In the genomic region with DNA sequence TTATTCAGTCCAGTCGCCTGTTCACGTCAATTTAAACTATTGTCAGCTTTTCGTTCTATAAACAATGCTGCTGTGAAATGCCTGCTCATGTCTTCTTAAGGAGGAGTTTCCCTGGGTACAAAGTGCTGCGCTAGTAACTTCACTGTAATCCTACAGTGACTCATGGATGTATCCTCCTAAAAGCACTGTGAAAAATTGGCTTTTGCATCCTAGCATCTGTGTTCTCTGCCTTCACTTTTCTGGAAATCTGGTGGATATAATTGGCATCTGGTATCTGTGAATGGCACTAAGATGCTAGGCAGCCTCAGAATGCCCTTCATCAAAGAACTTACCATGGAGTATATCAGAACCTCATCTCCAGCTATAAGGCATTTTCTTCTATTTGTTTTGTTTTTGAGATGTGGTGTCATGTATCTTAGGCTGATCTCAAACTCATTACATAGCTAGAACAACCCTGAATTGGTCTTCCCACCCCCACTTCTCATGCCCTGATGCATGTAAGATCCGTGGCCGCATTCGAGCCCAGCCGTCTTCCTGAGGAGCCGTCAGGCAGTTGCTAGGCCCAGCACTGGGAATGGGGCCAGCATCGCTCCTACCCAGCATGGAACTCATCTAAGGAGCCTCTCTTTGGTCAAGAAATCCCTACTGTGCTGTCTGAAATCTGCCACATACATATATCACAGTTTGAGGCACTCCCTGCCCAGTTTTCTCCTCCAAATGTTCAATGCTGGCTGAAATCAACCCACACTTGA, we compare ENCODE assay signal across 13 mouse cellular contexts. TPM values are rescaled to one million over a fixed set of nuclear protein-coding genes. Genes with fewer than 3 reads are reported as not detected.
DNase-seq lines count a peak whose midpoint lies in the region; ATAC-seq and TF ChIP-seq lines count a peak whose summit lies in the region.
"Had no signal": no experiment of that assay in that cellular context is flagged by ENCODE, and none has a peak within 500 bp of the region (broad histone marks: within the 10 kb centered on the region; RNA-seq: fewer than 3 reads in every experiment).

No protein-coding gene starts in this region.

- H3K36me3 ChIP-seq in forebrain, postnatal 0 days (ENCODE audit: insufficient read depth), result no peaks in the 10 kb centered on the region
- H3K36me3 ChIP-seq in forebrain, embryonic 12.5 days (replicated peaks), result no peaks in the 10 kb centered on the region
- peaks cover 4% of the 10 kb centered on the region; the same call in 1 of the 2 replicates for H3K36me3 ChIP-seq in neural tube, embryonic 15.5 days
- H3K36me3 ChIP-seq in hindbrain, embryonic 11.5 days (ENCODE audit: control insufficient read depth, insufficient read depth, low read length), result no peaks in the 10 kb centered on the region
- H3K36me3 ChIP-seq: limb, embryonic 15.5 days had no signal

- peak; percentile 38 for DNase-seq in forebrain, postnatal 0 days
- DNase-seq in neural tube, embryonic 10.5 days (ENCODE audit: extremely low spot score, low spot score), result no peak
- DNase-seq in left cerebral cortex, postnatal 25 days (ENCODE audit: low spot score in 2 of 2), result peak; percentile 43 to 87
- DNase-seq in spleen, postnatal 14 days (ENCODE audit: low spot score in 2 of 2), result no peak
- no peak for DNase-seq in hindbrain, embryonic 11.5 days (ENCODE audit: low spot score)
- DNase-seq in kidney, postnatal 14 days, result no peak
- DNase-seq: adrenal gland, adult 8-10 months; kidney, postnatal 36 days; retina, postnatal 1 day had no signal

- H3K4me2 ChIP-seq in forebrain, postnatal 0 days (ENCODE audit: low read depth), result no peak overlapping the region
- no peak overlapping the region for H3K4me2 ChIP-seq in forebrain, embryonic 12.5 days
- no peak overlapping the region for H3K4me2 ChIP-seq in neural tube, embryonic 15.5 days
- no peak overlapping the region for H3K4me2 ChIP-seq in hindbrain, embryonic 11.5 days (replicated peaks; ENCODE audit: low read depth, low read length)
- H3K4me2 ChIP-seq: limb, embryonic 15.5 days had no signal

- ATAC-seq in forebrain, postnatal 0 days, result peak; percentile 75
- ATAC-seq in forebrain, embryonic 12.5 days (ENCODE audit: low FRiP score), result no peak
- ATAC-seq in neural tube, embryonic 15.5 days (ENCODE audit: low FRiP score), result 0 out of 2 replicates have a peak, but pooled peaks have one; percentile 26
- ATAC-seq in hindbrain, embryonic 11.5 days (ENCODE audit: low FRiP score), result no peak

- H3K9me3 ChIP-seq in forebrain, postnatal 0 days (ENCODE audit: low read length), result no peaks in the 10 kb centered on the region
- H3K9me3 ChIP-seq in forebrain, embryonic 12.5 days, result no peaks in the 10 kb centered on the region
- no peaks in the 10 kb centered on the region for H3K9me3 ChIP-seq in neural tube, embryonic 15.5 days (replicated peaks)
- no peaks in the 10 kb centered on the region for H3K9me3 ChIP-seq in hindbrain, embryonic 11.5 days (ENCODE audit: control insufficient read depth, low read length)
- H3K9me3 ChIP-seq: limb, embryonic 15.5 days had no signal

- no peaks in the 10 kb centered on the region for H3K27me3 ChIP-seq in forebrain, postnatal 0 days (ENCODE audit: insufficient read depth, low read length)
- no peaks in the 10 kb centered on the region for H3K27me3 ChIP-seq in forebrain, embryonic 12.5 days
- H3K27me3 ChIP-seq in neural tube, embryonic 15.5 days (replicated peaks), result no peaks in the 10 kb centered on the region
- no peaks in the 10 kb centered on the region for H3K27me3 ChIP-seq in hindbrain, embryonic 11.5 days (ENCODE audit: control insufficient read depth, insufficient read depth, low read length)
- H3K27me3 ChIP-seq: limb, embryonic 15.5 days had no signal

- TF ChIP-seq CTCF in forebrain, postnatal 0 days (IDR thresholded peaks at IDR 0.05; ENCODE audit: low read depth), result no peak

- no peaks in the 10 kb centered on the region for H3K4me1 ChIP-seq in forebrain, postnatal 0 days (ENCODE audit: insufficient read depth)
- H3K4me1 ChIP-seq in forebrain, embryonic 12.5 days, result no peaks in the 10 kb centered on the region
- no peaks in the 10 kb centered on the region for H3K4me1 ChIP-seq in neural tube, embryonic 15.5 days
- H3K4me1 ChIP-seq in hindbrain, embryonic 11.5 days (replicated peaks; ENCODE audit: control insufficient read depth, insufficient read depth, low read length), result no peaks in the 10 kb centered on the region

- no peak overlapping the region for H3K4me3 ChIP-seq in forebrain, postnatal 0 days (ENCODE audit: low read depth, low read length)
- no peak overlapping the region for H3K4me3 ChIP-seq in forebrain, embryonic 12.5 days (replicated peaks)
- H3K4me3 ChIP-seq in neural tube, embryonic 15.5 days (replicated peaks), result no peak overlapping the region
- H3K4me3 ChIP-seq in hindbrain, embryonic 11.5 days (ENCODE audit: low read depth, low read length), result no peak overlapping the region
- H3K4me3 ChIP-seq: limb, embryonic 15.5 days; myocyte had no signal

- no peak overlapping the region for H3K27ac ChIP-seq in forebrain, postnatal 0 days (ENCODE audit: low read depth, low read length)
- H3K27ac ChIP-seq in forebrain, embryonic 12.5 days, result no peak overlapping the region
- H3K27ac ChIP-seq in neural tube, embryonic 15.5 days (replicated peaks), result no peak overlapping the region
- no peak overlapping the region for H3K27ac ChIP-seq in hindbrain, embryonic 11.5 days (ENCODE audit: low read depth, low read length)
- H3K27ac ChIP-seq: limb, embryonic 15.5 days had no signal

- intact Hi-C loops in left cerebral cortex, postnatal 25 days (cut with DNase I), result loop anchor here (5.0 to 10.0 kb wide), 2 partner anchors 69 to 1803 kb away; partner anchors contain the start of gene Me1

- H3K9ac ChIP-seq in forebrain, postnatal 0 days, result no peak overlapping the region
- no peak overlapping the region for H3K9ac ChIP-seq in forebrain, embryonic 12.5 days
- no peak overlapping the region for H3K9ac ChIP-seq in neural tube, embryonic 15.5 days (replicated peaks)
- no peak overlapping the region for H3K9ac ChIP-seq in hindbrain, embryonic 11.5 days (ENCODE audit: low read depth, low read length)
- H3K9ac ChIP-seq: limb, embryonic 15.5 days had no signal

- WGBS in forebrain, postnatal 0 days, result 73% methylated on average over 10 of the region's 10 CpGs
- WGBS in forebrain, embryonic 12.5 days, result 91% methylated on average over 10 of the region's 10 CpGs
- 82% methylated on average over 10 of the region's 10 CpGs for WGBS in neural tube, embryonic 15.5 days
- 89% methylated on average over 10 of the region's 10 CpGs for WGBS in hindbrain, embryonic 11.5 days

RNA-seq across cellular contexts. Expression of gene Rwdd2a, which starts 56.1 kb away (rescaled TPM):
- 19.1 and 21.2 TPM in 2 replicates for total RNA-seq in forebrain, postnatal 0 days (2014; rRNA removed)
- 32.9 and 40.7 TPM in 2 replicates for polyA plus RNA-seq in forebrain, postnatal 0 days (2015; fragmentation: Nextera tagmentation; extraction: Ambion mirVana)
- polyA plus RNA-seq in forebrain, embryonic 12.5 days (2016; fragmentation: Nextera tagmentation; extraction: Ambion mirVana), result 4.9 and 6.2 TPM in 2 replicates
- polyA plus RNA-seq in neural tube, embryonic 15.5 days (2015; fragmentation: Nextera tagmentation; extraction: Ambion mirVana), result 37.7 and 42.6 TPM in 2 replicates
- total RNA-seq in left cerebral cortex, postnatal 25 days (2021), result 10 to 100 TPM; 25.9 to 27.3 TPM
- polyA plus RNA-seq in hindbrain, embryonic 11.5 days (2014; fragmentation: Nextera tagmentation; extraction: Ambion mirVana), result 4.4 and 5.0 TPM in 2 replicates

RNA-seq across cellular contexts. Expression of gene Pgm3, which starts 56.3 kb away (rescaled TPM):
- 21.7 and 25.9 TPM in 2 replicates for total RNA-seq in forebrain, postnatal 0 days (2014; rRNA removed)
- 30.1 and 32.8 TPM in 2 replicates for polyA plus RNA-seq in forebrain, postnatal 0 days (2015; fragmentation: Nextera tagmentation; extraction: Ambion mirVana)
- 36.6 and 41.0 TPM in 2 replicates for polyA plus RNA-seq in forebrain, embryonic 12.5 days (2016; fragmentation: Nextera tagmentation; extraction: Ambion mirVana)
- 32.0 and 32.2 TPM in 2 replicates for polyA plus RNA-seq in neural tube, embryonic 15.5 days (2015; fragmentation: Nextera tagmentation; extraction: Ambion mirVana)
- total RNA-seq in left cerebral cortex, postnatal 25 days (2021), result 10 to 100 TPM; 16.6 to 19.5 TPM
- polyA plus RNA-seq in hindbrain, embryonic 11.5 days (2014; fragmentation: Nextera tagmentation; extraction: Ambion mirVana), result 43.6 and 49.8 TPM in 2 replicates

Comparison
In these comparisons a context has a peak if more than half of its experiments do, and no peak if none do; other contexts are left out.
1. ATAC-seq: peak in forebrain, postnatal 0 days (single experiment) and neural tube, embryonic 15.5 days (single experiment); none in forebrain, embryonic 12.5 days (single experiment) and hindbrain, embryonic 11.5 days (single experiment).
2. DNase-seq: peak in forebrain, postnatal 0 days (single experiment) and left cerebral cortex, postnatal 25 days (2 of 2); none in neural tube, embryonic 10.5 days (single experiment), spleen, postnatal 14 days (0 of 2), hindbrain, embryonic 11.5 days (single experiment) and kidney, postnatal 14 days (single experiment).